Mouse (Mus musculus) thymus, adult 2 months (tissue): ENCODE measurements around the gene Wdr34. TPM values are rescaled to one million over a fixed set of nuclear protein-coding genes. Genes with fewer than 3 reads are reported as not detected.
"Not testable (repeated sequence)": the region's sequence is repeated elsewhere in the genome, so short reads cannot be mapped to it uniquely, and the experiment has no call there.

Source experiments
- DNase-seq: peaks from one replicate; pipeline ENCODE4 v3.0.0; 2021
- H3K27ac ChIP-seq: fragments of 200-500 bp; 2 replicates; pipeline ENCODE4 v1.5.1; 2012; ENCODE audit warnings: low read length, control low read depth; ENCODE audit not compliant: control insufficient read depth, insufficient read depth
- H3K27me3 ChIP-seq: fragments of 200-500 bp; 2 replicates; pipeline ENCODE4 v1.6.1; 2012; ENCODE audit warnings: mild to moderate bottlenecking, low read length, moderate library complexity, mixed read lengths; ENCODE audit not compliant: control insufficient read depth, insufficient read depth
- H3K36me3 ChIP-seq: fragments of 200-500 bp; 2 replicates; pipeline ENCODE4 v1.6.1; 2012; ENCODE audit warnings: mild to moderate bottlenecking, low read length, moderate library complexity; ENCODE audit not compliant: control insufficient read depth, insufficient read depth
- H3K4me1 ChIP-seq: fragments of 200-500 bp; replicated peaks from 2 replicates; pipeline ENCODE4 v1.6.1; 2012; ENCODE audit warnings: low read length; ENCODE audit not compliant: control insufficient read depth, insufficient read depth
- H3K4me3 ChIP-seq: fragments of 200-500 bp; 2 replicates; pipeline ENCODE4 v1.5.1; 2012; ENCODE audit warnings: mild to moderate bottlenecking, low read length, control low read depth, moderate library complexity; ENCODE audit not compliant: control insufficient read depth, insufficient read depth
- CTCF ChIP-seq: fragments of 200-500 bp; IDR thresholded peaks from 2 replicates; pipeline ENCODE4 v1.5.1; 2012; ENCODE audit warnings: mild to moderate bottlenecking, control low read depth, low read length, moderate library complexity, borderline replicate concordance; ENCODE audit not compliant: control insufficient read depth, poor library complexity, insufficient read depth; ENCODE audit errors: extremely low read depth
- POLR2A ChIP-seq: fragments of 200-500 bp; IDR thresholded peaks from 2 replicates; pipeline ENCODE4 v1.6.1; 2012; ENCODE audit warnings: mild to moderate bottlenecking, low read length, control low read depth, moderate library complexity; ENCODE audit not compliant: control insufficient read depth, poor library complexity, insufficient read depth; ENCODE audit errors: extremely low read depth
- WGBS: fragments of 180-500 bp; shearing (Covaris S2); methylation state at CpG from one replicate; pipeline ENCODE4 v1.1.7; 2018; 5-methylcytosine and 5-hydroxymethylcytosine counted together
- polyA plus RNA-seq: library from polyadenylated mRNA; depleted of rRNA; stranded (reverse); fragments of >200 nt; gene quantifications from 2 replicates; pipeline ENCODE4 v1.2.3, GENCODE M21; 2012

Gene Wdr34
- polyA plus RNA-seq, 1 experiment, result 18.3 TPM

DNA sequence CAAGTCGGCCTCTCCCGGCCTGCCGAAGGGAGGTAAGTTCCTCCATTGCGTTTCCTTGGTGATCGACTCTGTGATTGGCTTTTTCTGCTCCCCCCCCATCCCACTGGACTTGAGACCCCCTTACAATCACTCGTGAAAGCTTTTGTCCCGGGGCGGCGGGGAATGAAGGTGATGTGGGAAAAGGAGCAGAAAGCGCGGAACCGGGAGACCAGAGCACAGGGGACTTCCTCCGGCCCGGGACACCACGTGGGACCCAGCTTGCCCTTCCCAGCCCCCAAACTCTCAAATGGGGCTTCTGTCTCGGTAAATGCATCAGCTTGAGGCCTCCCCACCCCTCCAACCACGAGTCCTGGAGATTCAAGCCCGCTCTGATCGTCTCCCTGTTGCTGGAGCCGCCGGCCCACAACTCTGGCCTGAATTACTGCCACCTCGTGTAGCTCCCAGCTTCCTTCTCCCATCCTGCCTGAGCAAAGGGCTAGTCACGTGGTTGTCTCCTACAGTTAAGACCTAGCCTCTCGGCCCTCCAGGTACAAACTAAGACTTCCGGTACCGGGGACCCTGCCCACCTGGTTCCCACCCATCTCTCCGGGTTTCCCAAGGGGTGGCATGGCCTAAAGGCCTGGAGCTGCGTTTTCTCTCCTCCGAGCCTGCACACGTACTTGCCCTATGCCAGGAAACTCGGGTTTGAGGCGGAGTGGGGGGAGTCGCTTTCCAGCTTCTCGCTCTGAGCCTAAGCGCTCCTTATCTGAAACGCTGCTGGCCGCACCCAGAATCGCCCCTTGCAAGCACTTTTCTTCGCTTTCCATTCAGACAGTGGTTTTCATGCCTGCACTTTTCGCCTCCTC is 13.8 kb upstream of the Wdr34 start:
- H3K27me3 ChIP-seq, result no peaks in the 10 kb centered on the region
- no peaks in the 10 kb centered on the region for H3K36me3 ChIP-seq
- no peak for TF ChIP-seq POLR2A
- 0 out of 2 replicates have a peak, but pooled peaks have one; percentile 25 for TF ChIP-seq CTCF
- WGBS, result under 1% methylated on average over 40 of the region's 40 CpGs
- peak overlapping the region; percentile 60 for H3K27ac ChIP-seq
- DNase-seq, result peak; percentile 50
- H3K4me1 ChIP-seq, result peaks cover 26% of the 10 kb centered on the region
- H3K4me3 ChIP-seq, result peak overlapping the region; percentile 80

DNA sequence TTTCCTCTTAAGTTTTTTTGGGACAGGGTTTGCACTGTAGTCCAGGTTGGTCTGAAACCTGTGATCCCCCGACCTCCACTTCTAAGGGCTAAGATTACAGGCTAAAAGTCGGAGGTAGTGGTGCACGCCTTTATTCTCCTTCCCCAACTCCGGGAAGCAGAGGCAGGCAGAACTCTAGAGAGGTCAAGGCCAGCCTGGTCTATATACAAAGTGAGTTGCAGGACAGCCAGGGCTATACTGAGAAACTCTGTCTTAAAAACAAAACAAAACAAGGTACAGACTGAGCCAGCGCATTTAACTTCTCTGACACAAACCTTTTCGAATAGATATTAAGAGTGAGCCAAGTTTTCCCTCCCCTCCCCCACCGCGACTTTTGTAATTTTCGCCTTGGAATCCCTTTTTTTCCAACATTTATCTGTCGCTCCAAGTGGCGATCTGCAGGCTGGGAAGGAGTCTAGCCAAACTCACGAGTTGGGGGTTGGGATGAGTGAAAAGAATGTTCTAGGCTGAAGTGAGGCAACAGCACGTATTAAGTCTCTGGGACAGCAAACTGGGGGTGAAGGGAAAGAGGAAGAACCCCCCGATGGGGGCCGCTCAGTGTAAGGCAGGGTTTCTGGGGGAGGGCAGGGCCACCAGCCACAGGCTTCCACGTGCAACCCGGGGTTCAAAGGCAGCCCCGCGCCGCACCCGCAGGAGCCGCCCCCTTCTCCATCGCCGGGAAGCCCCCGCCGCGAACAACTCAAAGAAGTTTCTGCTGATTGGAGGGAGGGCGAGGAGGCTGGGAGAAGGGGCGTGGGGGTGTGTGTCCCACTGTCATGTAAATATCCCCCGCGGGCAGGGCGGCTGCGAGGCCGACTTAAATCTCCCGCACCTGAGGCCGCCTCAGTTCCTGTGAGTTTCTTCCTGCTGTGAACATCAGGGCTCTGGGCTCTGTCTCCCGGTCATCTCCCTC is 12.8 kb upstream of the Wdr34 start:
- H3K36me3 ChIP-seq, result no peaks in the 10 kb centered on the region
- WGBS, result 11% methylated on average over 37 of the region's 37 CpGs
- peak overlapping the region; percentile 80 for H3K4me3 ChIP-seq
- TF ChIP-seq CTCF, result no peak
- TF ChIP-seq POLR2A, result 0 out of 2 replicates have a peak, but pooled peaks have one; percentile 18
- H3K27me3 ChIP-seq, result no peaks in the 10 kb centered on the region
- peak; percentile 70 for DNase-seq
- H3K4me1 ChIP-seq, result peaks cover 26% of the 10 kb centered on the region
- peak overlapping the region; percentile 60; the same call in 1 of the 2 replicates for H3K27ac ChIP-seq

DNA sequence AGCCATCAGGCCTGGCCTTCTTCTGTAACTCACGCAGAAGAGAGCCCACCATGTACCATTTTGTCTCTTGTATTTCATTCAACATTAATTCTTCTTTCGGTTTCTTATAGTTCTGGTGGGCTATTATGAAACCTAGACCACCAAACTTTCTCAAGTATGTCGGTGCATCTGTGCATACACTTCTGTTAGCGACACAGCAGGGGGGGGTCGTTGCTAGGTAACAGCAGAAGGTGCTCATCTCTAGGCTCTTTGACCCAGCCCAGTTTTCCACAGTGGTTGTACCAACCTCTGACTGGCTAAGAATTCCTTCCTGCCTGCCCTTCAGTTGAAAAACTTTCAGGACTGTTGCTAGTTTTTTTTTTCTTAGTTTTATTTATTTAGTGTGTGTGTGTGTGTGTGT is 9.7 kb upstream of the Wdr34 start:
- 90% methylated on average over 5 of the region's 5 CpGs for WGBS
- no peaks in the 10 kb centered on the region for H3K36me3 ChIP-seq
- no peak for DNase-seq

DNA sequence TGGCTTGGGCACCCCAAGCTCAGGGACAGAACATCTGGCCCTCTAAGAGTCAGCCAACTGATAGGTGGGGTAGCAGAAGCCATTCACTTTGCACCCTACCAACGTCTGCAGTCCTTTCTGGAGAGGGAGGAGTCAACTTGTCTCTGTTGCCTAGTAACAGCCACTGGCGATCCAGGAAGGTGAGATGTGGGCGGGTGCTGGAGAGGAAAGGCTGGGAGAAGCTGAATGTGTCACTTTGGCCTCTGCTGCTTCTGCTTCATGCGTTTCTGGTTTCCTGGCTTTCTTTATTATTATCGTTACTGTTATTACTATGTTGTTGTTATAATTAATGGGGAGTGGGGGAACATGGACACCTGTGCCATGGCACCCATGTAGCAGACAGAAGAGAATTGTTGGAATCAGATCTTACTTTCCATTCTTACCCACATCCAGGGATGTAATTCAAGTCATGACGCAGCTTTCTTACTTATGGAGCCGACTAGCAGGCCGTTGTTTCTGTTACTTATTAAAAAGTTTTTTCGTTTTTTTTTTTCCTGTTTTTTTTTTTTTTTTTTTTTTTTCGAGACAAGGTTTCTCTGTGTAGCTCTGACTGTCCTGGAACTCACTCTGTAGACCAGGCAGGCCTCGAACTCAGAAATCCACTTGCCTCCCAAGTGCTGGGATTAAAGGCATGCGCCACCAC is 8.7 kb upstream of the Wdr34 start, which contains the start of gene Set:
Gene Set, plus strand, starts transcription at position 156 of the 682 bp plus-strand sequence.
- Histone ChIP-seq H3K36me3 (no peaks in the 10 kb centered on the region), H3K27me3 (no peaks in the 10 kb centered on the region), H3K4me1 (peaks cover 6% of the 10 kb centered on the region), H3K4me3 (no peak within 1 kb of the TSS), H3K27ac (no peak within 1 kb of the TSS)
- 59% methylated on average over 12 of the region's 12 CpGs for WGBS
- TF ChIP-seq POLR2A (no peak), CTCF (no peak)
- no peak for DNase-seq

More for the DNA sequence above, 9.7 kb upstream of the Wdr34 start:
- H3K4me3 ChIP-seq, result no peak overlapping the region
- H3K27ac ChIP-seq, result no peak overlapping the region
- no peak for TF ChIP-seq POLR2A
- no peak for TF ChIP-seq CTCF
- peaks cover 16% of the 10 kb centered on the region for H3K4me1 ChIP-seq
- no peaks in the 10 kb centered on the region for H3K27me3 ChIP-seq

- H3K4me1 ChIP-seq, result peaks cover 6% of the 10 kb centered on the region
- H3K27ac ChIP-seq, result no peak overlapping the region
- H3K27me3 ChIP-seq, result no peaks in the 10 kb centered on the region
- TF ChIP-seq POLR2A (no peak), CTCF (no peak)
- no peak for DNase-seq
- H3K4me3 ChIP-seq, result no peak overlapping the region
- WGBS, result 98% methylated on average over 3 of the region's 3 CpGs
- no peaks in the 10 kb centered on the region for H3K36me3 ChIP-seq
These were observed 8.1 kb upstream of the Wdr34 start for GRCm38 (mm10) chr2:30056736-30057135.

DNA sequence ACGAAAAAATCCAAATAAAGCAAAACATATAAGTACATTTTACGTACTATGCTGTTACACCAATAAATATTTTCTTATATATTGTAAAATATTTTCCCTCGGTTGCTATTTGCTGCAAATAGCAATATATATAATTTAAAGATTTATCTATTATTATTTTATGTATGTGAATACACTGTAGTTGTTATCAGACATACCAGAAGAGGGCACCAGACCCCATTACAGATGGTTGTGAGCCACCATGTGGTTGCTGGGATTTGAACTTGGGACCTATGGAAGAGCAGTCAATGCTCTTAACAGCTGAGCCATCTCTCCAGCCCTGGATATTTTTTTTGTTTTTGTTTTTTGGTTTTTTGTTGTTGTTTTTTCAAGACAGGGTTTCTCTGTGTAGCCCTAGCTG is 6.6 kb upstream of the Wdr34 start:
- not testable (repeated sequence) for H3K4me3 ChIP-seq, DNase-seq
- WGBS, result 98% methylated on average over 3 of the region's 3 CpGs

More for the DNA sequence above, 6.6 kb upstream of the Wdr34 start:
- H3K36me3 ChIP-seq, H3K4me1 ChIP-seq, H3K27me3 ChIP-seq, H3K27ac ChIP-seq: not testable (repeated sequence)
